Mouse (Mus musculus) spleen, postnatal 10 days (tissue): ENCODE results near the gene Zfp91.
A peak's percentile ranks its signal among the peaks of the same experiment; 100 is the strongest.

Experiments
- DNase-seq, 2 experiments: peaks; one replicate each; pipeline ENCODE4 v3.0.0; 2021 to 2022; ENCODE audit warnings: low spot score in 2 of 2

Zfp91 gene

DNA sequence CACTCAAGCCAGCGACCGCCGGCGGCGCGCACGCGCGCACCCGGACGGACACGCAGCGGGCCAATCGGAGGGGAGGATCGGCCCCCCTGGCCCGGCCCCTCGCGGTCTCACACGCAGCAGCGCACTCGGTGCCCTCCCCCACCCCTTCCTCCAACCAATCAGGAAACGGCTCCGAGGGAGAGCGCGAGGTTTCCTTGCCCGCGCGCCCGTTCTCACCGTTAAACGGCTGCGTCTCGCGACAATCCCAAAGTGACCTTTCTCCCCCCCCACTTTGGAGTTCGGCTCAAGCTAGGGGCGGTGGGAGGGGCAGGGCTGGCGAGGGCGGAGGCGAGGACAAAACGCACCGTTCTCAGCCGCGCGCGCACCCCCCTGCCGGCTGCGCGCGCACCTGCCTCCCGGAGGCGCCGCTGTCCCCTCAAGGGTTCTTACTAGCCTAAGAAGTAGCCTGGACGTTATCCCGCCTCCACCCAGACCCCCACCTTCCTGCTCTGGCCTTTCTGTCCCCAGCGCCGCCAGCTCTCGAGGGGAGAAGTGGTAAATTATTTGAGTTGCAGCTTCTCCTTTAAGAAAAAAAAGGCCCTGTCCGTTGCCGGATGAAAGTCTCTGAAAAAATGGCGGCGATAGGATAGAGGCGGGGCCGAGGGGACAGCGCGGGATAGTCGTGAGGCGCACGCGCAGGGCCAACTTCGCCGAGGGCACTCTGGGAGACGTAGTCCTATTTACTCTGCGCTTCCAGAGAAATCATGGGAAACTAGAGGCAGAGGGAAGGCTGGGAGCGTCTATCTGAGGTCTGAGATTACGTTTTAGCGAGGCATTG lies at the start of gene Zfp91, which contains the start of gene Lpxn:
TSS of gene Zfp91 (minus strand) at position 616 of the 817 bp plus-strand sequence.
TSS of gene Lpxn (plus strand) at position 683 of the 817 bp plus-strand sequence.
- peak; percentile 94 to 96 for DNase-seq

DNA sequence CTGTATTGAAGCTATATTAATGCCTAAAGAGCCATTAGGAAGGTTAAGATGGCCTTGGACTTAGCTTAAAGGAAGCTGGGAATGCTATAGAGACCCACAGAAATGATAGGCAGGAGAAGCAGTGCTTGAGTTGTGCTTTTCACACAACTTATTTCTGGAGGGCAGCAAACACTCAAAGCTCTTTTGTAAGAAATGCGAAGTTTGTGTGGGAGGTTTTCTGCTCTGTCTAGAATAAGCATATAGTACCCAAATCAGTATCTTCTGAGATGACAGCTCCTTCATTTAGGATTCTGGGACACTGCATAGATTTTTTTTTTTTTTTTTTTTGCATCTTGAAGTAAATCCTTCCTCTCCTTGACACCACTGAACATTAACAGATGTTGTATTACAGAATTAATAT lies 42.6 kb upstream of the Zfp91 start:
- no peak for DNase-seq

- DNase-seq = no peak
Measured at GRCm38 (mm10) chr19:12833625-12834024, 37.7 kb upstream of the Zfp91 start.

GRCm38 (mm10) chr19:12831559-12831958 lies 35.6 kb upstream of the Zfp91 start:
- no peak for DNase-seq

- DNase-seq = no peak
Measured at GRCm38 (mm10) chr19:12830823-12831430, 35.0 kb upstream of the Zfp91 start.

GRCm38 (mm10) chr19:12824549-12824948 lies 28.6 kb upstream of the Zfp91 start:
- peak in 1 of 2 experiments; percentile 26 for DNase-seq

GRCm38 (mm10) chr19:12820383-12820782 lies 24.5 kb upstream of the Zfp91 start:
- peak in 1 of 2 experiments; percentile 59 for DNase-seq

DNA sequence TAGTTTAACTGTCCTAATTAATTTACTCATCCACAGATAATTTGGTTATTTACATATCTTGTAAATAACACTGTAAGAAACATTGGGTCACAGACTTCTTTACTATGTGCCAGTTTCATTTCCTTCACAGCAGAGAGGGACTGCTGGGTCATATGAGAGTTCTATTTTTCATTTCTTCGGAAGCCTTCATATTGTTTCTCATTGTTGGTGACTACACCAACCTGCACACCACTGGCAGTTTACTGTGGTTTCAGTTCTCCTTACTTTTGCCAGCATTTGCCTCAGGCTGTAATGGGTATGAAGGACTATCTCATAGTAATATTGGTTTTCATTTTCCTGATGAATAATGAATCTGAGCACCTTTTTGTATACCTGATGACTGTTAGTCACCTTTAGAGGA lies 22.6 kb upstream of the Zfp91 start:
- no peak for DNase-seq

GRCm38 (mm10) chr19:12813883-12814282 lies 18.0 kb upstream of the Zfp91 start:
- no peak for DNase-seq

DNA sequence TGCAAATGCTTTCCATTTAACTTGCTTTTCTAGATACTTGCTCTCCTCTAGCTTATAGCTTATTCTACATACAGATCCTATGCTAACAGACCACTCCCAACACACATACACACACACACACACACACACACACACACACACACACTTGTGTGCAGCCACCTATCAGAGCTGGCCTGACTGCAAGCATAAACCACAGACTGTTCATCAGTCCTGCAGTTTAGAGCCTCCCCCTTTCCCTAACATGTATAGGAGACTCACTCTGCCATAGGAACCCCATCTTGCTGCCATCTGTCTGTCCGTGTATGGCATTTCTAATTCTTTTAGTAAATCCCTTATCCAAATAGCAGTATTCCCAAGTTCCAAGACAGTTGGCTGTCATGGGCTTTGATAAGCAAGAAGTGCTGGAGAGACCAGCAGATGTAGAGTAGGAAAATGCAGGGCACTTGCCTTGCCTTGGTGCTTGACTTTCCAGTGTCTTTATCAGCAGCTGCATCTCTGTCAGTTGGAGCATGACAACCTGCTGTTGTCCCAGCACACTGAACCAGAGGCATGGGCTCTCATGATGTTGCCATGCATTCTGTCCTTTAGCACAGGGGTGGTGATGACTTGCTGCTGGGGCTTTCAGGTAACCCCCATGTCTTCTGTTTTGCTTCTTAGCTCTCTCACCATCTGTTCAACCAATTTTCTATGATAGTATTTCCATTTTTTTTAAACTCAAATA lies 16.9 kb upstream of the Zfp91 start:
- DNase-seq = no peak

DNA sequence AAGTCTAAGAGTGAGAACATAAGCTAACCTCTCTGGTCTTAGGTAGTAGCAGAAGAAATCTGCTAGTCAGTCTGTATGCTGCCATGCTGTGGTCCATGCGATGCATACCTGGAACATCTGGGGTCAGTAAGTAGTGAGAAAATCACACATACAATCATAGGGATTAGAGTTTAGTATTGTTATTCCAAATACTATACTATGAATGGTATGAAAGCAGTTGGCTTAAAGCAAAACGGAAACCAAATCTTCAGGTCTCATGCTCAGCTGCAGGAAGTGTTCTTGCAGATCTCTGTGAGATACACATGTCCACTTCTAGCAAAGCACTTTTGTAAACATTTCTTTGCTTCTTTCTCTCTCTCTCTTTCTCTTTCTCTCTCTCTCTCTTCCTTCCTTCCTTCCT lies 10.3 kb upstream of the Zfp91 start:
- DNase-seq = no peak

DNA sequence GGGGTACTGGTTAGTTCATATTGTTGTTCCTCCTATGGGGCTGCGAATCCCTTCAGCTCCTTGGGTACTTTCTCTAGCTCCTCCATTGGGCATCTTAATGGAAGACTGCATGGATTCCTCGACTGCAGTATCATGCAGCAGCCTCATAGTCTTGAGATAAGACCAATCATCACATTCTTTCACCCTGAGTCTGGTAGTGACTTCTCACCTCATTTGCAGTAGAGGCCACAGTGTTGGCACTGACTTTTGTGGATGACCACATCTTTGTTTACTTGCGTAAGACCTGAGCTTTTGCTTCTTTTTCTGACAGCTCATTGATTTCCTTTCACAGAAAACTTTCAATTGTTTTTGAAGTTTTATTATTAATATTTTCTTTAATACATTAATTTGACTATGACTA lies 9.8 kb upstream of the Zfp91 start:
- no peak for DNase-seq

GRCm38 (mm10) chr19:12804237-12804636 lies 8.3 kb upstream of the Zfp91 start:
- no peak for DNase-seq

- DNase-seq = no peak
Measured at GRCm38 (mm10) chr19:12802830-12803229, 6.9 kb upstream of the Zfp91 start.

DNA sequence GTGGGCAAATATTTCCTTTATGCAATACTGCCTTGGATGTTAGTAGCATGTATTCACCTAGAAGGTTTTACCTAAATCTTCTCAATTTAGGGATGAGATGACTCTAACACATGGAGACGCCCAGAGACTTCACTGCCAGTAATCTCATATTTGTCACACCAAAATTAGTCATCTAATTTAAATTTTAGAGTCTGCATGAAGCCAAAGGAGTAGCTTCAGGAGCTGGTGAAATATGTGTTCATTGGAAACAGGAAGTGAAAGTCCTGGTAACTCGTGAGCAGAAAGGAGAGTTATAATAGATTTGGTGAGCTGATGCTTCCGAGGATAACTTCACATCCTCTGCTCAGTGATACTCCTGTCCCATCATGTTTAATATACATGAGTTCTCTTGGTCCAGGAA lies 5.1 kb upstream of the Zfp91 start:
- no peak for DNase-seq

DNA sequence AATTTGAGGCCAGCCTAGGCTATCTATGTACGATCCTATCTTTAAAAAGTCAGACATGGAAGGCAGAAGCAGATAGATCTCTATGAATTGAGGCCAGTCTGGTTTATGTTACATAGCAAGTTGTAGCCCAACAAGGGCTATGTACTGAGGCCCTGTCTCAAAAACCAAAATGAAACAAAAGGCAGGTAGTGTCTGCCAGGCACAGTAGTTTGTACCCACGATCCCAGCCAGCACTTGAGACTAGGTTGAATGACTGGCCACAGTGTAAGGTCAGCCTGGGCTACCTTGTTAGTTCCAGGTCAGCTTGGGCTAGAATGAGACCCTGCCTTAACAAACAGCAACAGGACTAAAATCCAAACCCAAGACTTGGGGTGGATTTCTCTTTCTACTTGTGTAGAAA lies 4.7 kb upstream of the Zfp91 start:
- no peak for DNase-seq

DNA sequence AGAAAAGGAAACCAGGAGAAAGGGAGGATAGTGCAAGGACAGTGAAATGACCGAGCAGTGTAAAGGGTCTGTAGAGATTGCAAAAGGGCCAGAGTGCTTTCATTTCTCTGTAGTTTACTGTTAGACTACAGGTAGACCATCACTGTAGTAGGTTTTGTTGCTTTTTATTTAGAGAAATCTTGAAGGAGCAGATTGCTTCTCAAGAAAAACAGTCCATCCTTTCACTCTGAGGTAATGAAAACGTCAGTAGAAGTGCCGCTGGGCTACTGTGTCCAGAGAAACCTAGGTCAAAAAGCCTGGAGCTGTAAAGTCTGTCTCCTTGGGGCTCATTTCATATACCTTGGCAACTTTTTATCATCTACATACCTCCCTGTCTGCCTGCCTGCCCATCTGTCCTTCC lies 3.2 kb upstream of the Zfp91 start:
- no peak for DNase-seq

DNA sequence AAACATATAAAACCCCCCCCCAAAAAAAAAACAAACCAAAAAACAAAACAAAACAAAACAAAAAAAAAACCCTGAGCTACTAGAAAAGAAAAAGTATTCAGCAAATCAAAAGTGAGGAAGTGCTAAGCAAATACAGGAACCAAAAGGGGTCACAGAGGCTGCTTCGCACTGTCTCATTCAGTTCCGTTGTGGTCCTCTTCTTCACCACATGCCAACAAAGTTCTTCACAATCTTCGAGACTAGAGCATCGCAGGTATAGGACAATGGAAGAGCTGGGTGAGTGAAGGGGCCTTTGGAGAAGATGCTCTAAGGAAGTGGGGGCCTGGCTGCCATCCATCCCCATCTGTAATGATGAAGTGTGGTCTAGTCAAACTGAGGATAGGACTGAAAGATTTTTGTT lies 2.5 kb upstream of the Zfp91 start:
- peak; percentile 23 to 32 for DNase-seq

- no peak for DNase-seq
Measured at GRCm38 (mm10) chr19:12797071-12797470, 1.1 kb upstream of the Zfp91 start.

DNA sequence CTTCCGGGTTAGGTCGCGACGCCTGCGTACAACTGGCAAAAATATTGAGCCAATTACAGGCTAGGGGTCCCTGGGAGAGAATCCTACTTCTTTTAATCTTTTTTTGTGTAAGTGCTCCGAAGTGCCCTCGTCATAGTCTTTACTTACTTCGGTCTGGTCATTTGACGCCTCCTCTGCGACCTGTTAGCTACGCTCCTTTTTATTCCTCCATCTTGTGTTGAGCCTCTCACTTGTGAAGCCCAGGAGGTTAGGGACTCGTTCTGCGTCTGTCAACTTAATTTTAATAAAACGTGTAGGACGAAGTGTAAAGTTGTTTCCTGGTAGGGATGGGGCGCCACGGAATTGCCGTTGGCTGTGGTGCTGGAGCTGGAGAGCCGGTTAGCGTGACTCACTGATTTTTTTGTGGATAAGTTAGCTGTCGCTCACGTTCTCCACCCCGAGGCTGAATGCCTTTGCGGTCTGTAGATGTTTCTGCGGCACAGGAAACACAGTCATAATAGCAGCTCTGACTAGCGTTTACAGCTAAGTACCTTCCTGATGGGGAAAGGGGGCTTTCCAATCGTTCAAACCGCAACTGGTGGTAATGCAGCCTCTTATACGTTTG lies 504 bp upstream of the Zfp91 start:
- peak; percentile 74 to 77 for DNase-seq

GRCm38 (mm10) chr19:12795110-12795509 lies 816 bp downstream of the Zfp91 start:
- peak in 1 of 2 experiments; percentile 68 for DNase-seq
